Mouse (Mus musculus): ENCODE measurements around the gene Apod.

Apod gene

DNA sequence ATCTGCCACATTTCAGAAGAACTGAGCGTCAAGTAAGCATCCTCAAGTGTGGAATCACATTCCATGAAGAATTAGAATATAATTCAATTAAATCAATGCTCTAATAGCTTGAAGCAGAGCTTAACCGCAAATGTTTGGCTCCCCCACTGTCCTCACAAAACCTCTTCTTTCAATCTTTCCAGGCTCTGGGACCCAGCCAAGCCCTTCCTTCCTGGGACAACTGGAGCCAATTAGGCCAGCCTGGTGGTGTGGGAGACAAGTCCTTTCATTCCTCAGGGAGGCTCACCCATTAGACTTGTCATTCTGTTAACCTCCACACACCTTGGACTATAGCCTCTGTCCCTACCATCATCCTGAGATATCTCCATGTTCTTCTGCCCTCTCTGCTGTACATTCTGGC is 32.6 kb downstream of the Apod start:
- DNase-seq (ENCODE audit: low spot score in 2 of 2) = no peak

DNA sequence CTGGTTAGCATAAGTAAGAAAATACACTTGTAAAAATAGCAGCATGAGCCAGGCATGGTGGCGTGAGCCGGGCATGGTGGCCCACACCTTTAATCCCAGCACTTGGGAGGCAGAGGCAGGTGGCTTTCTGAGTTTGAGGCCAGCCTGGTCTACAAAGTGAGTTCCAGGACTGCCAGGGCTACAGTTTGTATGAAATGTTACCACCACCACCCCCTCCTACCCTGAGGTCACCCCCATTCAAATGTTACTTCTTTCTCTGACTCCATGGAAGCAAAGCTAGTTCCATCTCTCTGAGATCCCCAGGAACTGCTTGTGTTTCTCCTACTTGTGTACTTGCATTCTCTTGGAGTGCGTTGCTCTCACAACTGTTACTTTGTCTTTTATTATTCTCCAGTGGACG is 34.4 kb downstream of the Apod start:
- no peak for DNase-seq (ENCODE audit: low spot score in 2 of 2)

DNA sequence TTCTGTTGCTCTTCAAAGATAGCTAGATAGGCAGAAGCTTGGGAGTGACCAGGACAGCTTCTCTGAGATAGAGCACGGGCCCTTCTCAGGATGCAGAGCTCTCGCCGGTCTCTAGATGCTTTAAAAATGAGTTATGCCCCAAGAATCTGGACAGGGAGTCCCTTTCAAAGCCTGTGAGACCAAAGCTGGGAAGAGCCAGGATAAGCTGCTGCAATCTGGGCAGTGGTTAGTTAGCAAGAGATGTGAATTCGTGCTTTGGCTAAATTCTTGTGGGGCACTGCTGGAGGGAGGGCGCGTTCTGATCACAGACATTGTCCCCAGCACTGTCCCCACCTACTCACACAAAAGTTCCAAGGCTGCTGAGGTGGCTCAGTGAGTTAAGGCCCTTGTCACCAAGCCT is 36.0 kb downstream of the Apod start:
- DNase-seq (ENCODE audit: low spot score in 2 of 2) = no peak

DNA sequence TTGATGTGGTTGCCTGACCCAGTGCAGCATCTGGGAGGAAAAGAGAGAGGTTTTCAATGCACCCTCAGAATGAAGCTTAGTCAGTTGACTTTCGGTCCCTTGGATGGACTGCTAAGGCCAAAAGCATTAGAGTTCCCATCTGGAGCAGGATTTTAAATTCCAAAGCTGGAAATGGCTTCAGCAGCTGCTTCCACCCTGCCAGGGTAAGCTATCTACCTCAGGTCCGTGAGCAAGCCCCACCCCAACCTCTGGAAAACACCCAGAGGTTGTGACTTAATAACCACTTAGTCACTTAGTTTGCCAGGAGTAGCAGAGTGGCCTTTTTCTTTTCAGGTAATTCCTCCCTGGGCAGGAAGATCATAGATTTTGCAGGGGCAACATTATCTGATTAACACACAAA is 36.5 kb downstream of the Apod start:
- no peak for DNase-seq (ENCODE audit: low spot score in 2 of 2)

DNA sequence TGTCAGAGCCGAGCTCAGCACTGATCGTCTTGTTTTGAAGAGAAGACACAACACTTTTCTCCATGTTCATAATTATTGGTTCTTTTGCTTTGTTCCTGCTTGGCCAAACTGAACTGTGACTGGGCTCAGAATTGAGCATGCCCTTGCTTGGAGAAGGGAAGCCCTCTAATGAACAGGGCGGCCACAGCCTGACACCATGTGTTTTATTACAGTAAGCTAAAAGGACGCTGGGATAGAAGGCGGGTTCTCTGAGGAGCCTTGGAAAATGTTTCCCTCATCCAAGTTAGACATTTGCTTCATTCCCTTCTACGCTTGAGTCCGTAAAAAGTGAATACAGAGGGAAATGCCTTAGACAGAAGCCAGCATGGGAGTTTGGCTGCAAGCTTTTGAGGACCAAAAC is 37.6 kb downstream of the Apod start:
- no peak for DNase-seq (ENCODE audit: low spot score in 2 of 2)

DNA sequence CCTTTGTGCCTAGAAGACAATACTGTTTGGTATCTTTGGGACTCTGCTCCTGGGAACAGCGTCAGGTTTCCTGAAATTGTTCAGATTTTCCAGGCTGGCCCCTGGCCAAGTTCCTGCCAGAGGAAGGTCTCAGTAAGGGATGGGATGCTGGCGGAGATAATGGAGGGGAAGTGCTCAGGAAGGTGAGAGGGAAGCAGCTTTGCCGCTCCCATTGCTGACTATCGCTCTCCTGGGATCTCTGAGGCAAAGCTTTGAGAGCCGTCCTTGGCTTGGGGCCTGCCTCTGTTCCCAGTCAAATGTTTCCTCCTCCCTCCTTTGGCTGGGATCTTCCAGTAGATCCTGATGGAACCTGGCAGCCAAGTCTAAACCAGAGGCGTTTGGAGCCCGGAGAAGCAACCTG is 38.1 kb downstream of the Apod start:
- DNase-seq (ENCODE audit: low spot score in 2 of 2) = peak in 1 of 2 experiments; percentile 33

DNA sequence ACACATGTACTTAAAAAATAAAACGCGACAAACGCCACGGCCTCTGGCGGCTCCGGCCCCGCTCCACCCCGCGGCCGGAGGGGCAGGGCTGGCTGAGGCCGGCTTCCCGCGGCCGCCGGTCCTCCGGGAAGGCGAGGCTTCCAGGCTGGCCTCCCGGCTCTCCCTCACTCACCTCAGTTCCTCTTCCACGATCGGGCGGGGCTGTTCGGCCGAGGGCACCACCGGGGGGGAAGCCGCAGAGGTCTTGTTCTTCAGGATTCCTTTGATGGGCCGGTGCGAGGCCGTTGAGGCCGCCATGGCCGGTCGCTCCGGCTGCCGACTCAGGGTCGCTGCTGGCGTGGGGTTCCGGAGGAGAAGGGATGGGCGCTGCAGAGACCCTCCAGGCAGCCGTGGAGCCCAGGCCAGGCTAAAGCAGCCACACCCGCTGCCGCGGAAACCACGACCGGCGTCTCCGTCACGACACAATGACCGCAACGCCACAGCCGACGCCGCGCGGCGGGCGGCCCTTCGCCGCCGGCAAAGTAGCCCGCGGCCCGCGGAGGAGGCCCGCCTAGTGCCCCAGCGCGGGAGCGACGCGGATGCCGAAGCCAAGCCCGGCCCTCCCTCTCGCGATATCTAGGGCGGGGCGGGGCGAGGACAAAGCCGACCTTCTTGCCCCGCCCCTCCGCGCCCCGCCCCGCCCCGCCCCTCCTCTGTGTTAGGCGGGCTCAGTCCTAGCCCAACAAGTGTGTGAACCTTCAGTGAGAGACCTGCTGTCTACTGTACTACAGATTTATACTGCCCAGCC is 39.7 kb downstream of the Apod start, which contains the start of gene Ppp1r2:
TSS of gene Ppp1r2 (minus strand) at position 604 of the 787 bp plus-strand sequence.
- peak; percentile 89 to 95 for DNase-seq (ENCODE audit: low spot score in 2 of 2)

DNA sequence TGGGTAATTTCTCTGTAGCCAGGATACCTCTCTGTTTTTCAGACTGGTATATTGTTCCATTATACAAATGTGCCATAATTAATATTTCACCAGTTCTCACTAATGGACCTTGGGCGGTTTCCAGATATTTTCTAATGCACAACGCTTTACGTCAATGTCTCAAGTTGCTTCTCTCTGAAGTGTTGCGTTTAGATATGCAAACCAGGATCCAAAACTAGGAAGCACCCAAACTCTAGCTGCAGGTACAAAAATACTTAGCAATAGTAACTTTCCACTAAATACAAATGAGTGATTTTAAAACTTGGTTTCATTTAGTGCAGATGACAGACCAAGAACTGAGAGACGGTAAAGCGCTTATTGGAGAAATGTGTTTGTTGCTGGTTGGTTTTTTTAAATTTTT is 40.5 kb downstream of the Apod start:
- DNase-seq (ENCODE audit: low spot score in 2 of 2) = no peak

DNA sequence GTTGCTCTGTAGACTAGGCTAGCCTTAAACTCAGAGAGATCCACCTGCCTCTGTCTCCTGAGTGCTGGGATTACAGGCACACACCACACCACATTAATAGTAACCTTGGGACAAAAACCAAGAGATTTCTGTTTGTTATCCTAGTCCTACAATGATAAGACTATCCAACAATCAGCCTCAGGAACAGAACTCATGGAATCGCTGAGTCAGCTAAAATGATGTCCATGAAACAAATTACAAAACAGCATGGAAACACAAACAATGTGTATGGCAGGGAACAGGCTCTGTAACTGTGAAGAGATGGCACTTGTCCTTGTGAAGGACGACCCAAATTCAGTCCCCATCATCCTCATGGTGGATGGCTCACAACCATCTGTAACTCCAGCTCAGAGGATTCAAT is 47.9 kb downstream of the Apod start:
- DNase-seq (ENCODE audit: low spot score in 2 of 2) = no peak

DNA sequence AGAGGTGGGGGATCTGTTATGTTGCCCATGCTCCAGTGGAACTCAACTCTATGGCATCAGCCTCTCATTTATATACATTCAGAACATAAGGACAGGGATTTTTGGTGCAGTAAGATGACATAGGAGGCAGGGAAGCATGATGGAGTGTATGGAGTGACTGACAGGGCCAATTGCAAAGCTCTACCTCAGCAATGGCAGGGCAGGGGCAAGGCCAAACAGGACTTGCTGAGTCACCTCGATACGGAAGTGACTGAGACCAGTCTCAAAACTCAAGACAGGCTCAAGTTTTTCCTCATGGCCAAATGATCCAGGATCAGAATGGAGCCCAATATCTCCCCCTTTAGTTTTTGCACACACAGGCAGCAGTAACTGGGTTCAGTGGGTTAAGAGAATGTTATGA is 58.5 kb downstream of the Apod start:
- no peak for DNase-seq (ENCODE audit: low spot score in 2 of 2)

DNA sequence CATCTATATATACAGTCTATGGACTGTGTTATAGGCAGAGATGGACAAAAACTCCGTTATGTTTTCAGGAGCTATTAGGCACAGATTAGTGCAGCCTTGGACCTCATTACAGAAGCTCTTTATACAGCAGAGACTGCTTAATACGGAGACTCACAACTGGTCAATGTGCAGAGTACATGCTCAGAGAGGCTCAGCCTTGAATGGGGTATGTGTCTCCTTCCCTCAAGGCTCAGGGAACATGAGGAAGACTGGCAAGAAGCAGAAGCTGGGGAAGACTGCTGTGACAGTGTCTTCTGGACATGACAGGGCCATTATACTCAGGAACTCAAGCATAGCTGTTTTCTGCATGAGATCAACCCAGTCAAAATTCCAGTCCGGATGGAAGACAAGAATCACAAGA is 58.9 kb downstream of the Apod start:
- DNase-seq (ENCODE audit: low spot score in 2 of 2) = no peak

DNA sequence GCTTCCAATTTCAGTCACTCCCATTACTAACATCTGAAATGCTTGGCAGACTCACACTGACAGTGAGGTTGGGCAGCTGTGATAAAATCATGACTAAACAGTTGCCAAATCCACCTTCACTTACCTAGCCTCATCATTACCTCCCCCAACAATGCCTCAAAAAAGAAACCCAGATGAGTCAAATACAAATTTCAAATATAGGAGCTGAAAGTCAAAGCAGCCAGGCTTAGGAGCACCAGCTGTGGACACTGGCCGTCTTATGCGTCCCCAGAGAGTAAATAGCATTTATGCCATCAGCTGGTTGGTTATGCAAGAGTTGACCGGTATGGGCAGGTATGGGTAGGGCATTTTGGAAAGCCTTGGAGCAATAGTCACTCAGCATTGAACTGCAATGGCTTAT is 65.2 kb downstream of the Apod start:
- no peak for DNase-seq (ENCODE audit: low spot score in 2 of 2)

DNA sequence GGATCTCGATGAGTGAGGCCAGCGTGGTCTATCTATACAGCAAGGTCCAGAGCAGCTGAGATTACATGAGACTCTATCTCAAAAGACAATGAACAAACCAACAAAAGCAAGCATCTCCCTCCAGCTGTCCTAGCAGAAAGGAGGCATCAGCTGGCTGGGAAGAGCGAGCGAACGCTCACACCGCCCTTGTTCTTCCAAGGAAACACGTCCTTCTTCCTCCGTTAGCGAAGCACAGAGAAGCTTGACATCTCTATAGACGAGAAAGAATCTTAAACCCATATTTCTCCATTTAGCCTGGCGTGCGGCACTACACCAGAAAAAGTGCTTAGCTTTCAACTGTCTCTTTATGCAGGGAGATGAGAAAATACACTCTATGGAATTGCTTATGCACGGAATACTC is 65.9 kb downstream of the Apod start:
- no peak for DNase-seq (ENCODE audit: low spot score in 2 of 2)

DNA sequence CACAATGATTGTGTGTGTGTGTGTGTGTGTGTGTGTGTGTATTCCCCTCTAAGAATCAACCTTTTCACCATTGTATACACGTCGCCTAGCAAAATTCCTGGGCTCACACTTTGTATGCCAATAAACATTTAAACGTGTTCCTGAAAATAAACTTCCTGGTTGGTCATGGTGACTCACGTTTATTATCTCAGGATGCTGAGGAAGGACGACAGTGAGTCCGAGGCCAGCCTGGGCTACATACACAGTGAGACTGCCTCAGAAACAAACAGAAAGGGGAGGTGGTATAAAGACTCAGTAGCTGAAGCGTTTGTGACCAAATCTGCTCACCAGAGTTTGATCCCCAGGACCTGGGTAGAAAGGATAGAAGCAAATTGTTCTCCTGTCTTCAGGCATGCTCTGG is 67.2 kb downstream of the Apod start:
- no peak for DNase-seq (ENCODE audit: low spot score in 2 of 2)

Measured in spleen, postnatal 10 days (tissue).